Mouse (Mus musculus) CD4-positive, CD25-positive, alpha-beta regulatory T cell, adult 2 months (primary cell): ENCODE results near the gene Elp5.
"Not testable (repeated sequence)": the region's sequence is repeated elsewhere in the genome, so short reads cannot be mapped to it uniquely, and the experiment has no call there.

ENCODE experiments used
- DNase-seq: peaks from one replicate; pipeline ENCODE4 v3.0.0-alpha.2; 2012; ENCODE audit warnings: low read depth, low spot score

Elp5 gene

DNA sequence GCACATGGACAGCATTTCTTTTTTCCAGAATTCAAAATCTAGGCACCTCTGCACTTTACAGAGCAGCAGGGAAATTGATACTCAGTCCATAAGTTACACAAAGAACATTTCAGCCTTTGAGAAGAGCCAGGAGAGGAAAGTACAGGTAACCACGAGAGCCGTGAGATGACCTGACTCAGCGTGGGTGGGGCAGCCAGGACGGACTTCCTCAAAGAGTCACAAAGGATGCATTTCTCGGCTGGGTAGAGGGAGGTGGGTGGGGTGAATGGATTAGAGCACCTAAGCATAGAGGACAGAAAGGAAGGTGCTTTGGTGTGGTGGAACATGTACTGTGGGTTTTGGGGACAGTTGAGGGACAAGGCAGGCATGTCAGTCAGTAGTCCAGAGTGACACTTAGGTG, 20.5 kb downstream of the Elp5 start:
- DNase-seq: no peak

DNA sequence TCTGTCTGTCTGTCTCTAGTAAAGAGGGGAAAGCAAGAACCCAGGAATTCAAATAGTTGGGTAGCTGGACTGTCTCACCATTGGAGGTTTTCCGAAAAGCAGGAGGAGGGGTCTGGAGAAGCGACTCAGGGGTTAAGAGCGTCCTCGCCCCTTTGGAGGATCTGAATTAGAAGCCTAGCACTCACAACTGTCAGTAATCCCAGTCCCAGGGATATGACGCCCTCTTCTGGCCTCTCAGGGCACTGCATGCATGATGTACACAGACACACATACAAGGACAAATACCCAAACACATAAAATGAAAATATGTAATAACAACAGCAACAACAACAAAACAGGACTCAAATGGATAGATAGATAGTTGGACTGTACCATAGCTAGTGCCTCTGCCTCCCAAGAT, 21.7 kb downstream of the Elp5 start:
- peak; percentile 46 for DNase-seq

DNA sequence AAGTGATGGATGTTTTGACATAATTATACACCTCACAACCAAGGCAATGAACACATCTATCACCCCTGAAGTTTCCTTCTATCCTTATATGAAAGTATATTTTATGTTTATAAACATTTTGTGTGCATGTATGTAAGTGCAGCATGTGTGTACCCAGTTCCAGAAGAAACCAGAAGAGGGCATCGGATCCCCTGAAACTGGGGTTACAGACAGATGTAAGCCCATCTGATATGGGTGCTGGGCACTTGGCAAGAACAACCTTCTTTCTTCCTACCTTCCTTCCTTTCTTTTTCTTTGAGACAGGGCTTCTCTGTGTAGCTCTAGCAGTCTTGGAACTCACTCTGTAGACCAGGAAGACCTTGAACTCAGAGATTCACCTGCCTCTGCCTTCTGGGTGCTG, 26.1 kb downstream of the Elp5 start:
- peak; percentile 35 for DNase-seq

DNA sequence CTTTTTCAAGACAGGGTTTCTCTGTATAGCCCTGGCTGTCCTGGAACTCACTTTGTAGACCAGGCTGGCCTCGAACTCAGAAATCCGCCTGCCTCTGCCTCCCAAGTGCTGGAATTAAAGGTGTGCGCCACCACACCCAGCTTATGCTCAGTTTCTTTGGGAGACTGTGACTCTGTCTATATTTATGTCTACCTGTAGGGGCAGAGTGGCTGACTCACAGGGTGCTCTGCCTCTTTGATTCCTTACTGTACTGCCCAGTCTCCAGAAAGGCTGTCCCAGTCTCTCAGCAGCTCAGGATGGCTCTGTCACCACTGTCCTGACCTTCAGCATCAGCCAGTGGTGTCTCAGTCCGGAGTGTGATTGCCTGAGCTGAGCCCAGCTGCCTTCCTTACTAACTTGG, 26.7 kb downstream of the Elp5 start:
- not testable (repeated sequence) for DNase-seq

DNA sequence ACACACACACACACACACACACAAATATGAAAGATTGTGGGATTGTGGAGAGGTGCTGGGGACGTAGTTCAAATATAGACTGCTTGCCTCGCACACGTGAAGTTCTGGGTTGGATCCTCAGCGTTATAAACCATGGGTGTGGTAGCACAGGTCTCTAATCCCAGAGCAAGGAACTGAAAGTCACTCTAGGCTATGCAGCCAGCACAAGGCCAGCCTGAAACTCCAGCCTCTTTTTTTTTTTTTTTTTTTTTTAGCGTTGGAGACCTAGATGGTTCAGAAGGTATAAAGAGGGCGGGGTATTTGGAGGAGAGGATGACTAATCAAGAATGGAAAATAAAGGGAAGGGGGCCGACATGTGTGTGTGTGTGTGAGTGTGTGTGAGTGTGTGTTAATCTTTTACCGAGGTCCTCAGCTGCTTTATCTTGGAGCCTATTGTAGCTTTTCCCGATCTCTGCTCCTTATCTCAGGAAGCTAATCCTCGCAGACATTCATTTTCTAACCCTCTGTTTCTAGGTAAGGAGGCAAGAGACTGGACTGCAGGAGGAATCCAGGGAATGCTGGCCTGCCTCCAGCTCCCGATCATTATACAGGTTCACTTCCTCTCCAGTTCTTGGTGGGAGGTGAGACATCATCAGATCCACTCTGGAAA, 28.9 kb downstream of the Elp5 start:
- no peak for DNase-seq

DNA sequence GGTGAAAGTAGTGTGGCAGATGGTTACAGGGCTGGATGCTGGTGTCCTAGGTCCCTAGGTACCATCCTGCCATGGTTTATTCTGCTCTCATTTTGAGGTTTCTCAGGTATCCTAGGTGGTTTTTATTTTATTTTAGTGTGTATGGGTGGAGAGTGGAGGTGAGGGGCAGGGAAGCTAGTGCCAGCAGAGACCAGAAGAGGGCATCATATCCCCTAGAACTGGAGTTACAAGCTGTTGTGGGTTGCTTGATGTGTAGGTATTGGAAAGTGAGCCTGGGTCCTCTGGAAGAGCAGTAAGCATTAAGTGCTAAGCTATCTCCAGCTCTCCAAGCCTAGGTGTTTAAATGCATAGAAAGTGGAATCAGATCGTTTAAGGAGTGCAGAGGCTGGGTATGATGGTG, 30.0 kb downstream of the Elp5 start:
- peak; percentile 39 for DNase-seq

DNA sequence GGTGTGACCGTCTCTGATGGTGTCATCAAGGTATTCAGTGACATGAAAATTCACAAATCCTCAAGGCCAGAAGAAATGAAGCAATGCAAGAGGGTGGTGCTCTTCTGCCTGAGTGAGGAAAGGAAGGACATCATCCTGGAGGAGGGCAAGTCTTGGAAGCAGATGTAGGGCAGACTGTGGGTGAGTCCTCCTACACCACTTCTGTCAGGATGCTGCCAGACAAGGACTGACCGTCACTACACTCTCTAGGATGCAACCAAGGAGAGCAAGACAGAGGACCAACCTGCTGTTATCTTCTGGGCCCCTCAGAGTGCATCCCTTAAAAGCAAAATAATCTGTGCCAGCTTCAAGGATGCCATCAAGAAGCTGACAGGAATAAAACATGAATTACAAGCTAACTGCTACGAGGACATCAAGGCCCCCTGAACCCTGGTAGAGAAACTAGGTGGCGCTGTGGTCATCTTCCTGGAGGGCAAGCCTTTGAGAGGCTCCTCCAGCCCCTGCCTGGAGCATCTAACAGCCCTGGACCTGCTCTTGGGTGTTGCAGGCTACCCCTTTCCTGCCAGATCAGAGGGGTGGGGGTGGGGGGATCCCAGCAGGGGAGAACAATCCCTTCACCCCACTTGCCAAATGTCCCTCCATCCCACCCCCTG, 31.4 kb downstream of the Elp5 start:
- DNase-seq: peak; percentile 48

DNA sequence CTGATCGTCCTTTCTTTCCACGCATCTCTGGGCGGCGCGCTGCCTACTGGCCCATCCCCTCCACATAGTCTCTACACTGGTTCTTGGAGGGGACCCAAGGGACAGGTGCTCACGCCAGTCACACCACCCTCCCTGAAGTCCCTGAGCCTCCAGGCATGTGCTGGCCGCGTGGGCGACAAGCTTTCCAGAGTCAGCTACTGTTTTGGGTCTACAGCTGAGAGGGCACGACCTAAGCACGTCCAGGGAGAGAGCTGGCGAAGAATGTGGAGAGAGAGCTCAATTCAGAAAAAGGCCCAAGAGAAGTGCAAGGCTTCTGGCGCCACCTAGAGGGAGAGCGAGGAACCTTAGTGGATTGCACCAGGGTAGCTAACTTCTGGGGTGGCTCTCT, 33.6 kb downstream of the Elp5 start:
- DNase-seq: peak; percentile 91

DNA sequence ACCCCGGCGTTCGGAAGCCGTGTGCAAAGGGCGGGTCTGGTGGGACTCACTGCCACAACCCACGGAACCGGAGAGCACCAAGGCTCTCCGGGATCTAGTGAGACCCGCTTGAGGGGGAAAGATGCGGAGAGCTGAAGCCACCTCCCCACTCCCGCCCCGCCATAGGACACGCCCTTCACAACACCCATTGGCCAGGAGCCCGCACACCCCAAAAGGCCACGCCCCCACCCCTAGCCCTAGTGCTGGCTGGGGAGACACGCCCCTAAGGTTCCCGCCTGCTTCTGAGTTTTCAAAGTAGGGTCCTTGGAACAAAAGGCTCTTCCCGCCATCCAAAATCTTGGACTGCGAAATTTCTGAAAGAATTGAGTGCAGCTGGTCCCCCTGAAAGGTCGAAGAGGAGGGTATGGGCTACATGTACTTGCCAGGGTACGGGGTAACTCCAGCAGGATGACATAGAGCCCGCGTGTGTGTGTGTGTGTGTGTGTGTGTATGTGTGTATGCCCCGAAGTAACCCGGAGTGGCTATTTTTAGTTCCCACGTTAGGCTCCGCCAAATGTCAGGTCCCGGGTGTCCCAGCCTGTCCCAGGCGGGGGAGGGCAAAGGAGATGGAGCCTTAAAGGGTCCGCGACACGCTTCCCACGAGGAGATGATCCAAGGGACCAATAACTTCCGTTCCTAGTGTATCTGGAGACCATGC, 34.1 kb downstream of the Elp5 start, which contains the start of gene Slc2a4:
Slc2a4 (minus strand) TSS at position 123 of the 697 bp plus-strand sequence.
- peak; percentile 89 for DNase-seq

DNA sequence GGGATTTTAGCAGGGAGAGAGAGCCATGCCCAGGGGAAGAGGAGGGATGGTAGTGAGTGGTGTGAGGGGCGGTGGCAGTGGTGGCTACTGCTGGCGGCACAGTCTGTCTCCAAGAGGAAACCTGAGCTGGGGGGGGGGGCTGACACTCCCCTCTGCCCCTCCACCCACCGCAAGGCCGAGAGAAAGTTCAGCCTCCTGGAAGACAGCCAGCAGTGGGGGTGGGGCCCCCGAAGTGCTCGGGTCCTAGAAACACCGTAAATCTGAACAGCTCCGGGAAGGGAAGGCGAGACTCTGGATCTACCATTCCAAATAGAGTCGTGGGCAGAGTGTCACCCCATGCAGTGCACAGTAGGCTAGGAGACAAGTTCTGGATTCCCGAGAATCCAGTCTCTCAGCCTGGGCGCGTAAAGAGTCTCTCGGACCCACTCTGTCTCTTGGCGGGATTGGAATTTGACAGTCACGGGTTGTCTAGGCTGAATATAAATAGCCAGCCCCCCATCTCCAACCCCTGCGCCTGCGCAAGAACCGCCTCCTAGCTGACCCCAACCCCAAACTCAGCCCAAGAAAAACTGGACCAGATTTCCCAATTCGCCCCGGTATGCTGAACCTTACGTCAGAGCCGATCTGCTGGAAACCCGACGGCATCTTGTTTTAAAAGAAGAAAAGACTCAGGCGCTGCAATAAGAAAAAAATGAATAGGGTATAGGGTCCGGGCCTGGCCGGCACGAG, 34.8 kb downstream of the Elp5 start:
- no peak for DNase-seq

DNA sequence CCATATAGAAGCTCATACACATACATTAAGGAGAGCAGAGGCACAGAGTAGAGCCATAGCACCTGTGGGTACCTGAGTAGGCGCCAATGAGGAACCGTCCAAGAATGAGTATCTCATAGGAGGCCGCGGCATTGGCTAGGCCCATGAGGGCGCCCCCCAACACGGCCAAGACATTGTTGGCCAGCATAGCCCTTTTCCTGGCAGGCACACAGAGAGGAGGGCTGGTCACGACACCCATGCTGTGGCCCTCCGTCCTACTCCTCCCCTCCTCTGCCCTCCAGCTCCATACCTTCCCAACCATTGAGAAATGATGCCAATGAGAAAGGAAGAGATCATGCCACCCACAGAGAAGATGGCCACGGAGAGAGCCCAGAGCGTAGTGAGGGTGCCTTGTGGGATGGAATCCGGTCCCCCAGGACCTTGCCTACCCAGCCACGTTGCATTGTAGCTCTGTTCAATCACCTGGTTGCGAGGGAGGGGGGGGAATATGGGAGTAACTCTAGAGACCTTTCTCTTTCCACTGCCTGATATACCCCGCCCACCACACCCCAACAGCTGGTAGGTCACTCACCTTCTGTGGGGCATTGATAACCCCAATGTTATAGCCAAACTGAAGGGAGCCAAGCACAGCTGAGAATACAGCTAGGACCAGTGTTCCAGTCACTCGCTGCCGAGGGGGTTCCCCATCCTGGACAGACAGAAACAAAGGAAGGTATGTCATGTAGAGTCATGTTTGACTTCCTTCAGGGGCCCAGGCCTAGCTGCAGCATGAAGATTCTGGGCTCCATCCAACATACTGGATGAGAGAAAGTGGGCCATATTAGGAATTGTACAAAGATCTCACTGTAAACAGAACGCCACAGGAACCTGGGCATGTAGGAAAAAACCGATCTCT, 36.1 kb downstream of the Elp5 start:
- DNase-seq: no peak

DNA sequence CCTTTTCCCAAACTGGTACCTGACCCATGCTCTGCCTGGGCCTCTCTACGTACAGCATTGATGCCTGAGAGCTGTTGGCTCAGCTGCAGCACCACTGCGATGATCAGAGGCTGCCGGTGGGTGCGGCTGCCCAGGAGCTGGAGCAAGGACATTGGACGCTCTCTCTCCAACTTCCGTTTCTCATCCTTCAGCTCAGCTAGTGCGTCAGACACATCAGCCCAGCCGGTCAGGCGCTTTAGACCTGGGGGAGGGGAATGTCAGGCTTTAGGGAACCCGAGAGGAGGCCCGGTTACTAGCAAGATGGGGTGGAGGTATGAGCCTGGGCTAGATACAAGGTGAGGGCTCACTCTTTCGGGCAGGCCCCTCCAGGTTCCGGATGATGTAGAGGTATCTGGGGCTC, 37.1 kb downstream of the Elp5 start:
- DNase-seq: no peak

DNA sequence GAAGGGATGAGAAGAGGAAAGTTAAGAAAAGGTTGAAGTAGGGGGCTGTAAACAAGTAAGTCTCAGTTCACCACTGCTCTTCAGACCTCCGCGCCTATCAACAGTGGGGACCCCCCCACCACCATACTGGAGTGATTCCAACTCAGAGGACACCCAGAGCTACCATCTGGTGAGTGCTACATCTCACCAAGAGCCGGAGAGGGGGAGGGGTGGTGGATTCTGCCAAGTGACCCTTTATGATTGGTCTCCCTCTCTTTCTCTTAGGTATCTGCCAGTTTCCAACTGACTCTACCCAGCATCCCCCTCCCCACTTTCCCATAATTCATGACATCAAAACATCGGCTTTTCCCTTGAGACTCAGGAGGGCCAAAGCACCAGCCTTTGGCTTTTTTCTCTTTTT, 41.4 kb downstream of the Elp5 start:
- no peak for DNase-seq

DNA sequence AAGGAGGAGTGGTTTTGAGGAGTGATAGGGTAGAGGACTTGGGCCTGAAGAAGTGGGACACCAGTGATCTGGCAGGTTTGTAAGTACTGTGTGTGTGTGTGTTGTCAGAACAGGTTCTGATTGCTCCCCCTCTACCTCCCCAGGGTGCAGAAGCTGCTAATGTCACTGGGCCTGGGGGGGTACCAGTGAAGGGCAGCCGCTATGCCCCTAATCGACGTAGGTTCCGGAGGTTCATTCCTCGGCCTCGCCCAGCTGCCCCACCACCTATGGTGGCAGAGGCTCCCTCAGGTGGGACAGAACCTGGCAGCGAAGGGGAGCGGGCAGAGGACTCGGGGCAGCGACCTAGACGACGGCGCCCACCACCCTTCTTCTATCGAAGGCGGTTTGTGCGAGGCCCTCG, 42.6 kb downstream of the Elp5 start:
- DNase-seq: no peak

DNA sequence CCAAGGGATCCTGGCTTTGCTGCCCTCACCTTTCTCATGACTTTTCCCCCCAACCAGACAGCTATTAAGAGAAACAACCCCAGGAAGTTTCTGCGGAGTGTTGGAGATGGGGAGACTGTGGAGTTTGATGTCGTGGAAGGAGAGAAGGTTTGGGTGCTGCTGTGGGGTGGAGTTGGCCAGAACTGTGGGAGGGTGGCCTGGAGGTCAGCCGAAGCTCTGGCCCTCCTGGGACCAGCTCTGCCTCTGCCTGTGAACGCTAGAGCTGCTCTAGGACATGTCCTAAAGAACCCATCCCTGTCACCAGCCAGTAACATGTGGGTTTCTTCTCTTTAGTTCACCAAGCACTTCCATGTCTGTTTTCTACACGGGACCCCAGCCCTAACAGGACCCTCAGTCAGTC, 43.1 kb downstream of the Elp5 start:
- no peak for DNase-seq

DNA sequence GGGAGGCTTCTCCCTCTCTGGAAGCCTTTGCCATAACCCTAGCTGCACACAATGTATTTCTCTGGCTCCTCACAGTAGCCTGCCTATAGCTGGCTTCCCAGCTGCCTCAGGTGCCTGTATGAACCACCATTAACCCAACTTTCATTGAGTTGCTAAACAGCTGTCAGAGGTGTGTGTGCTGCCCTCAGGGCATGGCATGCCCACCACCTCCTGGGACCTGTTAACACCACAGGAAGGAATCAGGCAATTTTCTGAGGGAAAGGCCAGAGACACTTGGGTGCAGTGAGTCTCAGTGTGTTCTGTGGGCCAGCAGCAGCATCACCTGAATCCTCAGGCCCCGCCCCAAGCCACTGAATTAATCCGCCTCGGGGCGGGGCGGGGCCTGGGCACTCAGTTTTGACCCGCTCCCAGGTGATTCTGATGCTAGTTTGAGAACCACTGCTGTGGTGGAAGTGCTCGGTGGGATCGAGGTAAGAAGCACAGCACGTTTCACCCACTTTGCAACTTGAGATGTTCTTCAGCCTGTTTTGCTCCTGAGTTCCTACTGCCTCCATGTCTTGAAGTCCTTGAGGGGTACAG, 43.8 kb downstream of the Elp5 start:
- no peak for DNase-seq

DNA sequence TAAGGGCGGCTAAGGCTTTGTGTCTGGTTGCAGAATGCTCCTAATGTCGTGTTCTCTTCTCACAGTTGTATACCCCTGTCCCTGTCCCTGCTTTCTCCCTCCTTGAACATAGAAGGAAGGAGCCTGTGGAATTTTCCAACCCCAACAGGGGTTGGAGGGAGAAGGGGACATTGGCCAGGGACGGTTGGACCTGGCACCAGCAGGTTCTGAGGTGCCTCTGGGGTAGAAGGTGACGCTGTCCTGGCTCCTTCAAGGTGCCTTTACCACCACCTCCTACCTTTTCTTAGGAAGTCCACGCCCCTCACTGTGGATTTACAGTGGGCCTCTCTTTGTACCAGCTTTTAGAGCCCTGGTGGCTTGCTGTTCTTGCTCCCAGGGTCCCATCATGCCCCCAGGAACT, 44.5 kb downstream of the Elp5 start:
- DNase-seq: no peak

DNA sequence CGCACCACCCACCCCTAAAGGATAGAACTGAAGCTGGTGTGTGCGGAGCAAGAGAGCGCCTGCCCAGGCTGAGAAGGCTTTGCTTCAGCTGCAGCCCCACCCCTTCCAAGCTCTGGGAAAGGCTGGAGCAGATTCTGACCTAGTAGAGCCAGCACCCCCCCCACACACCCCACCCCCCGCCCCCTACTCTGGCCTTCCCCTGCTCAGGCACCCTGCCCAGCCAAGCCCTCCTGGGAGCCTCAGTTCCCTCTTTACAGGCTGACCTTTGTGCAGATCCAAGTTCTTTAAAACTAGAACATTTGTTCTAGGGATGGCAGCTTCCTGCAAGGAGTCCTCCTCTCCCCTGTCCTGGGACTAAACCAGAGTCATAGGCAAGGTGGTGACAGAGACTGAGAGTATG, 44.9 kb downstream of the Elp5 start:
- DNase-seq: no peak

DNA sequence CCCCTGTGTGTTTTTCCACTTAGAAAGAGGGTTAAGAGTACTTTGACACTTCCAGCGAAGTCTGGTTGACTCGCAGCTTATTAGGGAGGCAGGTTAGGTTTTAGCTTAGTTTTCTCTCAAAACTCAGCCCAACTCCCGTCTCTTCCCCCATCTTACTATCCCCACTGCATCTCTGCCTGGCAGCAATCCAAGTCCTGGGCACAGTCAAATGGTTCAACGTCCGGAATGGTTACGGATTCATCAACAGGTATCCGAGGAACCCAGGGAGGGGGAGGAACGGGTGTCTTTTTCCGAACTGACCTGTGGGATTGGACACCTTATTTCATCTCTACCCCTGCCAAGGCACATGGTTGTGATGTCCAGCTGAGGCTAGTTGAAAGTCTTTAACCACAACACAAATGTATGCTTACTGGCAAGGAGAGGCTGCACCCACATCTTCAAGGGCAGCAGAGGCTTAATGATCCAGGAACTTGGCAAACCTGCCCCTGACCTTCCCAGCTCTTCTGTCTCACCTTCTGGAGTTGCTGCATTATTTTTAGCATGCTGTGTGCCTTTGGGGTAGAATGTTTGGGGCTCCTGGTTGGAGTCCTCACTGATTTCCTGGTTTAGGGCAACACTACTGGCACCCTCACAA, 45.5 kb downstream of the Elp5 start:
- DNase-seq: no peak

DNA sequence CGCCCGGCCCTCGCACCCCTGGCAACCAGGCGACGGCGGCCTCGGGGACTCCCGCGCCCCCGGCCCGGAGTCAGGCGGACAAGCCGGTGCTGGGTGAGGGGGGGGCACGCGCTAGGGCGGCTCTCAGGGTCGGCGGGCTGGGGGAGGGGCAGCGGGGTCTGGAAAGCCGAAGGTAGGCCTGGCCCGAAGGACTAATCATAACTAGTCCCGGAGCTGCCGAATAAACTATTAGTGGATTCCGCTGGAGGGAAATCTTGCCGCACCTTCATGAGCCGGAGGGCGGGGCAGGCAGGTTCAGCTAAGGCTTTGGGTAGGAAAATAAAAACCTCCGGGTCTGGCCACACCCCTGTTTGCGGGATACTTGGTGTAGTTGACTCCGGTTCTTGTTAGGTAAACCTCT, 46.2 kb downstream of the Elp5 start:
- DNase-seq: peak; percentile 59
